Mouse (Mus musculus): Measurements from ENCODE around the gene Igf1. TPM values are rescaled to one million over a fixed set of nuclear protein-coding genes. Genes with fewer than 3 reads are reported as not detected.

Gene Igf1
- total RNA-seq, 2 experiments from 2014 or later = 7.3 to 8.5 TPM

- DNase-seq (ENCODE audit: extremely low spot score in 1 of 2, low spot score in 2 of 2) = no peak
- H3K4me3 ChIP-seq = no peak overlapping the region
- no peak overlapping the region for H3K27ac ChIP-seq
- TF ChIP-seq CTCF (IDR thresholded peaks at IDR 0.05) = no peak
- intact Hi-C loops (cut with DNase I) = no loop called here
Observed at GRCm38 (mm10) chr10:87906121-87906520, 48.1 kb downstream of the Igf1 start.

DNA sequence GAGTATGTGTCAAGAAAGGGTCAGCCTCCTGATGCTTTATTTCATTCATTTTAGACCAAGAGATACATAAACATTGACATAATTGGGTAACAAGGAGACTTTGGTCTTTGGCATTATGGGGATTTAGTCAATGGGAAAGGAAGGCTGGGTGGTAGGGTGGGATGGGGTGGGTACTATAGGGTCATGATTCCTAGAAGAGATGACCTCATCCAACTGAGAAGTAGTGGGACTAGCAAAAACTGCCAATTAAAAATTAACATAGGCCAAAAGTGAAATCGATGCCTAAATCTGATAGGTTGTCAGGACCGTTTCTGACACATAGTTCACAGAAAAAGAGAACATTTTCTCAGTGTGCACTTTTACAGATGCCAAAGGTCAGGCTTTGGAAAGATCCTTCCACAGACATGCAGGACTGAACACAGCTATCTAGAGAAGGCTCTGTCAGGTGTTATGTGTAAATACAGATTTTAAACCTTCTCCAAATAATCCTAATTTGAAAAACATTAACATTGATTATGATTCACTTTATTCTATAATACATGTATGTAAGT is 48.8 kb downstream of the Igf1 start:
- H3K27ac ChIP-seq = no peak overlapping the region
- intact Hi-C loops (cut with DNase I) = no loop called here
- H3K4me3 ChIP-seq = no peak overlapping the region
- DNase-seq (ENCODE audit: extremely low spot score in 1 of 2, low spot score in 2 of 2) = no peak
- no peak for TF ChIP-seq CTCF (IDR thresholded peaks at IDR 0.05)

DNA sequence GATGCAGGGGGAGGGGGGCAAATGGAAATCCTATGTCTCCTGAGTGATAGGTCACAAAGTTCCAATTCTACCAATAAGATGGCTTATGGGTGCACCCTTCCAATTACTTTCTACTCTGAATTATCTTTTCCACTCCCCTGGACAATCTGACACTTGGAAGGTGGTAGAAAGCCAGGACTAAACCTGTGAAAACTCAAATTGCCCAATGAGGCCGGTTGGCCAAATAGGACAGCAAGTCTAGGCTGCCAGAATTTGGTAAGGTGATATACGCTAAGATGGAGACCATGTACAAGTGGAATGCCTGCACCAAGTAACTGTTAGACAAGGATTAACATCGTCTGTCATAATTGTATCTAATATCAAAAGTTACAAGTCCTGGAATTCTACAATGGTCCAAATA is 55.8 kb downstream of the Igf1 start:
- intact Hi-C loops (cut with DNase I) = no loop called here
- TF ChIP-seq CTCF (IDR thresholded peaks at IDR 0.05) = no peak
- Histone ChIP-seq H3K27ac (no peak overlapping the region), H3K4me3 (no peak overlapping the region)
- DNase-seq (ENCODE audit: extremely low spot score in 1 of 2, low spot score in 2 of 2) = no peak

DNA sequence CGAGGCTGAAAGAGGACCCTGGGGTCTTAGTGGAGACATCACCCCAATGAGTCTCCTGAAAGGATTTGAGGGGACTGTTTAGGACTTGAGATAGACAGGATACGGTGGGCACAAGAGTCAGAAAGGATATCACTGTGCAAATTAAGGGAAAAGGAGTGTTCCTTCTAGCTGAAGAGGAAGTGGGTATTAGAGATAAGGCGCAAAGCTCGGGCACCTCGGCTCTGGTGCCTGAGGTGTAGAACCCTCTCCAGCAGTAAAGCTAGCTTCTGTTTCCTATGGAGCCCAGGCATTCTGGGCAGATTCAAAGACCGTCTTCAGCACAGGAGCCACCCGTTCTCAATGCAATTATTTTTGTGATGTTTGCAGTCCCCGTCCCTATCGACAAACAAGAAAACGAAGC is 56.9 kb downstream of the Igf1 start:
- Histone ChIP-seq H3K4me3 (no peak overlapping the region), H3K27ac (no peak overlapping the region)
- DNase-seq (ENCODE audit: extremely low spot score in 1 of 2, low spot score in 2 of 2) = no peak
- intact Hi-C loops (cut with DNase I) = no loop called here
- TF ChIP-seq CTCF (IDR thresholded peaks at IDR 0.05) = no peak

GRCm38 (mm10) chr10:87915782-87916181 is 57.7 kb downstream of the Igf1 start:
- Histone ChIP-seq H3K4me3 (no peak overlapping the region), H3K27ac (no peak overlapping the region)
- DNase-seq (ENCODE audit: extremely low spot score in 1 of 2, low spot score in 2 of 2) = no peak
- intact Hi-C loops (cut with DNase I) = no loop called here
- TF ChIP-seq CTCF (IDR thresholded peaks at IDR 0.05) = no peak

DNA sequence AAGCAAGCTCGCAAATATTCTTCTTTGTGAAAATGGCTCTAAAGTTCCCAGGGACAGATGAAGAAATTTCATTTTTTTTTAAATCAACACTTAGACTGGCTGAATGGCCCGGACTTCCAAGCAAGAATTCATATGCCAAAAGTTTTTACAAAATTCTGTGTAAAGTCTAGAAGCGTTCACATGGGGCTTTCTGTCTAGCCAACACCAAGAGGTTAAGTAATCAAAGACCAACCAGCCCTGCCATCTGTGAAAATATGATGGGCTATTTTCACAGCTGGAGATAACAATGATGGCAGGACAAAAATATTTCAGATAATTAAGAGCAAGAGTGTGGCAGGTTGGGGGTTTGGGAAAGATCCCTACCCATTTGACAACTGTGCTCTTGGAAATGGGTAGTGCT is 64.2 kb downstream of the Igf1 start:
- H3K27ac ChIP-seq = no peak overlapping the region
- no peak overlapping the region for H3K4me3 ChIP-seq
- DNase-seq (ENCODE audit: extremely low spot score in 1 of 2, low spot score in 2 of 2) = no peak
- intact Hi-C loops (cut with DNase I) = no loop called here
- TF ChIP-seq CTCF (IDR thresholded peaks at IDR 0.05) = no peak

- TF ChIP-seq CTCF (IDR thresholded peaks at IDR 0.05) = no peak
- DNase-seq (ENCODE audit: extremely low spot score in 1 of 2, low spot score in 2 of 2) = no peak
- intact Hi-C loops (cut with DNase I) = no loop called here
- Histone ChIP-seq H3K27ac (no peak overlapping the region), H3K4me3 (no peak overlapping the region)
Observed at GRCm38 (mm10) chr10:87926564-87926963, 68.5 kb downstream of the Igf1 start.

DNA sequence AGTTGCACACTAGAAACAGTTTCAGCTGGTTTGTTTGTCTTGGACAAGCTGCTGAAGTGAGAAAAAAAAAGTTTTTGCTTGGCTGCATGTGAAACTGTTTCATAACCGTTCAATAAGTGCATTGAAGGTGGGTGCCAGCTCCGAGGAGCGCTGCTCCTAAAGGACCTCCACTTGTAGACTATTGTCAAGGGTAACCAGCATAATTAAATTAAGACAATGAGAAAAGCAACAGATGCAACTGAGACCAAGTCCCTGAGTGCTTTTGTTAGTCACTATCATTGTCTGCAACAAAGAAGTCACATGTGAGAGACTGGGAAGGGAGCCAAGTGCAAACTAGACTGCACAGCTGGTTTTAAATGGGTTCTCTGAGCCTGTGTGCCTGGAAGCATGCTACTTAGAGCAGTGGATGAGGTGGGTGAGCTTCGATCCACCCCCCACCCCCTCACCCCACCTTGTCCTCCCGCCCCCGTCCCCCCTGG is 69.1 kb downstream of the Igf1 start:
- Histone ChIP-seq H3K27ac (no peak overlapping the region), H3K4me3 (no peak overlapping the region)
- DNase-seq (ENCODE audit: extremely low spot score in 1 of 2, low spot score in 2 of 2) = peak; percentile 31 to 51
- no peak for TF ChIP-seq CTCF (IDR thresholded peaks at IDR 0.05)
- intact Hi-C loops (cut with DNase I) = no loop called here

- no peak overlapping the region for H3K27ac ChIP-seq
- intact Hi-C loops (cut with DNase I) = no loop called here
- H3K4me3 ChIP-seq = no peak overlapping the region
- no peak for DNase-seq (ENCODE audit: extremely low spot score in 1 of 2, low spot score in 2 of 2)
- TF ChIP-seq CTCF (IDR thresholded peaks at IDR 0.05) = no peak
Observed at GRCm38 (mm10) chr10:87948192-87948591, 90.1 kb downstream of the Igf1 start.

- no peak overlapping the region for H3K4me3 ChIP-seq
- peak; percentile 41 for TF ChIP-seq CTCF (IDR thresholded peaks at IDR 0.05)
- H3K27ac ChIP-seq = no peak overlapping the region
- intact Hi-C loops (cut with DNase I) = loop anchor here (2.0 to 10.0 kb wide), 3 partner anchors 109 to 417 kb away; no protein-coding TSS in a partner anchor
- no peak for DNase-seq (ENCODE audit: extremely low spot score in 1 of 2, low spot score in 2 of 2)
Observed at GRCm38 (mm10) chr10:87971536-87971935, 113.5 kb downstream of the Igf1 start.

DNA sequence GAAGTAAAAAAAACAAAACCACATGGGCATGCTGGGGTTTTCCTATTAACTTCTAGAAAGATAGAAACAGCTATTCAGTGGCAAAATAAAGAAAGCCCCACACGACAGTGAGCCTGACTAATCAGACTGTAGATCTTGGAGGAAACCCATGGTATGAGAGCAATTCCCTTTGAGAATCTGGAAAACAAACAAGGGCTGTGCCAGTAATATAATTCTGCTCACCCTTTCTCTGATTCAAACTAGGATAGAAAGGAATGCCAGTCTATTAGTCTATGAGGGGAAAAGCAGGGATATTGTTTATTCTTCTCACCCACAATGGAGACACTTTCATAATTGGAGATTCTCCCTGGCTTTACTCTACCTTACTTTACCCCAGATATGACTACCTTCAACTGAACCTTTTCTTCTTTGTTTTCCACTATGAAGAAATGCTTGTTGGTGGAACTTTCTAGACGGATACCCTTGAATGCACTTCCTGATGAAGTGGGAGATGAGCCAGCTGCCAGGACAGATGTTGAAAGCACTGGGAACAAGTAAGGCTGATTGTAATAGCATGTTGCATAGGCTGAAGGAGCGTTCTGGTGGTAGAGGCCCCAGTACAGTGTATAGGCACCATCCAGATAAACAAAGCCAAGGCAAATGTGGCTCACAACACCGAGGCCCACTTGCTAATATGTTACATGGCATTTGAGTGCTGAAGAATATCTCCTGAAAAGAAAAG is 116.0 kb downstream of the Igf1 start:
- DNase-seq (ENCODE audit: extremely low spot score in 1 of 2, low spot score in 2 of 2) = no peak
- no peak overlapping the region for H3K27ac ChIP-seq
- intact Hi-C loops (cut with DNase I) = loop anchor here (5.0 to 10.0 kb wide), 2 partner anchors 112 to 419 kb away; no protein-coding TSS in a partner anchor
- H3K4me3 ChIP-seq = no peak overlapping the region
- no peak for TF ChIP-seq CTCF (IDR thresholded peaks at IDR 0.05)

- DNase-seq (ENCODE audit: extremely low spot score in 1 of 2, low spot score in 2 of 2) = no peak
- intact Hi-C loops (cut with DNase I) = no loop called here
- Histone ChIP-seq H3K27ac (no peak overlapping the region), H3K4me3 (no peak overlapping the region)
- no peak for TF ChIP-seq CTCF (IDR thresholded peaks at IDR 0.05)
Observed at GRCm38 (mm10) chr10:87985375-87985774, 127.3 kb downstream of the Igf1 start.

- TF ChIP-seq CTCF (IDR thresholded peaks at IDR 0.05) = no peak
- H3K4me3 ChIP-seq = no peak overlapping the region
- intact Hi-C loops (cut with DNase I) = no loop called here
- no peak for DNase-seq (ENCODE audit: extremely low spot score in 1 of 2, low spot score in 2 of 2)
- no peak overlapping the region for H3K27ac ChIP-seq
Observed at GRCm38 (mm10) chr10:87986201-87986600, 128.1 kb downstream of the Igf1 start.

Other genes with a start within 250 kb of the Igf1 start
- gene Pmch, start 232.8 kb downstream of the Igf1 start, total RNA-seq (2021) = under 1 TPM; 0.66 to 0.82 TPM